Mouse (Mus musculus): ENCODE data around the gene Htatip2. TPM values are rescaled to one million over a fixed set of nuclear protein-coding genes. Genes with fewer than 3 reads are reported as not detected.

Gene Htatip2
- 2.9 TPM for polyA plus RNA-seq (2012; fragmentation: generic; extraction: Trizol)

DNA sequence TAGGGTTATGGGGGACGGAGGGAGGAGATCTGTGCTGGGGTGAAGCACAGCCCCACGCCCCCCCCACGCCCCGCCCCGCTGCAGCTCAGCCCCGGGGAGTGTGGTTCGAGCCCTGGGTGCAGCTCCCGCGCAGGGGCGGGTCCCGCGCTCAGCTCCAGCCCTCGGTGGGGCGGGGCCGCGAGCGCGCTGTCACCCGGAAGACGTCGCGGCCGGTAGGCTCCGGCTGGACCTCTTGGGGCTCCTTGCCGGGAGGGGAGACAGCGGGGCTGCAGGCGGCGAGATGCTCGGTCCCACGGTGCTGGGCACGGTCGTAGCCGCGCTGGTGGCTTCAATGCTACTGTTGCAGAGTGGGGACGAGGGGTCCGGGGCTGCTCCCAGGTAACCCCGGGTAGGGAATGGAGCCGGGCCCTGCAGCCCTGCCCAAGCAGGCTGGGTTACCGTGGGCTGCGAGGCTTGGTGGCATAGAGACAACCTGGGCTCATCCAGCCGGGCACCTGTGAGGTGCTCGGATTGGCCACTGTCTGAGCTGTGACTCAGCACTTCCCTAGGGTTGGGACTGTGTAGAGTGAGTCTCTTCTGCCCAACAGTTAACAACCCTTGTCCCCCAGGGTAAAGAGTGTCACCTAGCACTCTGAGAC lies at the start of gene Htatip2:
TSS of gene Htatip2 (plus strand) at position 182 of the 638 bp plus-strand sequence.
- Histone ChIP-seq H3K4me3 (no peak within 1 kb of the TSS), H3K4me2 (ENCODE audit: low read depth) (no peak within 1 kb of the TSS), H3K27me3 (ENCODE audit: control insufficient read depth, insufficient read depth, insufficient read length) (no peaks in the 10 kb centered on the region), H3ac (ENCODE audit: control insufficient read depth, insufficient read length) (no peak within 1 kb of the TSS), H3K79me2 (ENCODE audit: control insufficient read depth, insufficient read depth) (no peaks in the 10 kb centered on the region), H3K36me3 (ENCODE audit: control insufficient read depth, insufficient read depth) (no peaks in the 10 kb centered on the region)
- TF ChIP-seq USF1 (IDR thresholded peaks at IDR 0.05; ENCODE audit: low read depth) = no peak
- TF ChIP-seq TCF12 (IDR thresholded peaks at IDR 0.05; ENCODE audit: insufficient read depth, poor library complexity, severe bottlenecking) = no peak

DNA sequence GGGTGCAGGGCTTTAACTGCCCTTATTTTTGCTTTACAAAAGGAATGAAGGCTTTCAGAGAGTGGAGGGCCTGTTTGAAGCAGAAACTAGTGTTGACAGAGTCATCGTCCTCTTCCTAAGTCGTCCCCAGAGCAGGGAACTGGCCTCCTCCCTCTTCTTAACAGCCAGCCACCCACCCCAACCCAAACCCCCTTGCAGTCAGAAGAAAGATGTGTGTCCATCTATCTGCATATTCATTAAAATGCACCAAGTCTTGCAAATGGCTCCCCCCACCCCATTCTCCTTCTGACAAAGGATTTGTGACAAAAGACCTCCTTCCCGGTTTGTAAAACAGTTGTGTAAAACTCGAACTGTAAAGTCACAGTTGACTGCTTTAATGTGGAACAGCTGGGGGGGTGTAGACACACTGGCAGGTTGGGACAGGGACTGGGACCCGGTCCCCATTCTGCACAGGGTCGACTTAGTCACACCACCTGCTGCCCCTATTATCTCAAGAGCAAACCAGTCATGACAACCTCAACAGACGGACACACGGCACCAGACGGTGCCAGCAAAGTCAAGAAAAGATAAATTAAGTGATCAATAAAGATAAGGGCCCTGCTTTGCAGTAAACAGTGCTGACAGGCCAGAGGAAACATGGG lies 49.4 kb upstream of the Htatip2 start:
- Histone ChIP-seq H3K4me2 (ENCODE audit: low read depth) (no peak overlapping the region), H3K4me3 (no peak overlapping the region), H3ac (ENCODE audit: control insufficient read depth, insufficient read length) (no peak overlapping the region), H3K36me3 (ENCODE audit: control insufficient read depth, insufficient read depth) (no peaks in the 10 kb centered on the region), H3K79me2 (ENCODE audit: control insufficient read depth, insufficient read depth) (no peaks in the 10 kb centered on the region), H3K27me3 (ENCODE audit: control insufficient read depth, insufficient read depth, insufficient read length) (peaks cover 5% of the 10 kb centered on the region)
- no peak for TF ChIP-seq POLR2AphosphoS2 (IDR thresholded peaks at IDR 0.05; ENCODE audit: insufficient read length, low read depth)
- no peak for TF ChIP-seq MAX (IDR thresholded peaks at IDR 0.05; ENCODE audit: low read depth)
- TF ChIP-seq SRF (IDR thresholded peaks at IDR 0.05; ENCODE audit: control insufficient read depth, insufficient read length, low read depth) = no peak
- no peak for TF ChIP-seq CEBPB (IDR thresholded peaks at IDR 0.05; ENCODE audit: insufficient read depth, poor library complexity, severe bottlenecking)
- TF ChIP-seq POLR2A (IDR thresholded peaks at IDR 0.05; ENCODE audit: insufficient read length, low read depth) = no peak
- no peak for TF ChIP-seq E2F4 (IDR thresholded peaks at IDR 0.05; ENCODE audit: insufficient read depth)
- no peak for TF ChIP-seq USF1 (IDR thresholded peaks at IDR 0.05; ENCODE audit: low read depth)
- no peak for TF ChIP-seq REST (IDR thresholded peaks at IDR 0.05; ENCODE audit: insufficient read depth, insufficient read length)
- no peak for TF ChIP-seq MYOD1 (IDR thresholded peaks at IDR 0.05; ENCODE audit: control insufficient read depth in 1 of 3, insufficient read length in 2 of 3, low read depth in 2 of 3)
- no peak for TF ChIP-seq TCF12 (IDR thresholded peaks at IDR 0.05; ENCODE audit: insufficient read depth, poor library complexity, severe bottlenecking)
- TF ChIP-seq TCF3 (IDR thresholded peaks at IDR 0.05; ENCODE audit: insufficient read length, low read depth) = no peak
- no peak for TF ChIP-seq MYOG (IDR thresholded peaks at IDR 0.05; ENCODE audit: control insufficient read depth in 1 of 3, insufficient read depth in 1 of 3, insufficient read length in 2 of 3, low read depth in 2 of 3)

DNA sequence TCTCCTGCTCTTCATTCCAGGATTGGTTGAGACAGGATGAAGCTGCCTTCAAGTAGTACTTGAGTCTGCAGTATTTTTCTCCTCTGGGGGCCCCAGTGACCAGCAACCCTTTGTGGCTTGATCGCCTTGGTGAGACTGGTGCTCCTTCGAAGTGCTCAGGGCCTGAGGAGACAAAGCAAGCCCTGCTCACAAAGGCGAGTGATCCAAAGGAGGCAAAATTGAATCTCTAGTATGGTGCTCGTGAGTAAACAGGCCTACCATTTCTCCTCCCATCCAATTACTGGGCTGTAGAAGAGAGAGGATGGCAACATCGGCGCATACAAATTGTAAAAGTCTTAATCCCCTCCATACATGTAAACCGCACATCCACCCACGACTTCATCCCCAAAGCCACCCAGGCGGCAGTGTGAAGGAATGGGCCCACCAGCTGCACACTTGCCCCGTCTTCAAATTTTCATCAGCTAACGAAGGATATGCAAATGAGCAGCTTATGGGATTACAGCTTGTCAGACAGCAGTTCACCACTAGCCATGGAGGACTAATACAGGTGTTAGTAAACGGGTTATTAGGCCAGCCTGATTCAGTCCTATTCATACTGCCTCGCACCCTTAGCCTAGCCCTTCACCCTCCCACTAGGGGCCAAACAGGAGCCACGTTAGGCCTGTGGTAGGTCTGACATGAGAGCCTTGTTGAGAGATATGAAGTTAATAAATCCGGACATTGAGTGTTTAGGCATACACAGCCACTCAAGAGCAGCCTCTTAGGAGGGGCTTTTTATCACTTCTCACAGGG lies 40.8 kb upstream of the Htatip2 start:
- Histone ChIP-seq H3K79me2 (ENCODE audit: control insufficient read depth, insufficient read depth) (no peaks in the 10 kb centered on the region), H3K4me2 (ENCODE audit: low read depth) (no peak overlapping the region), H3K4me3 (no peak overlapping the region), H3ac (ENCODE audit: control insufficient read depth, insufficient read length) (no peak overlapping the region), H3K36me3 (ENCODE audit: control insufficient read depth, insufficient read depth) (no peaks in the 10 kb centered on the region), H3K27me3 (ENCODE audit: control insufficient read depth, insufficient read depth, insufficient read length) (no peaks in the 10 kb centered on the region)
- TF ChIP-seq POLR2AphosphoS2 (IDR thresholded peaks at IDR 0.05; ENCODE audit: insufficient read length, low read depth) (no peak), MAX (IDR thresholded peaks at IDR 0.05; ENCODE audit: low read depth) (no peak), CEBPB (IDR thresholded peaks at IDR 0.05; ENCODE audit: insufficient read depth, poor library complexity, severe bottlenecking) (no peak), TCF12 (IDR thresholded peaks at IDR 0.05; ENCODE audit: insufficient read depth, poor library complexity, severe bottlenecking) (no peak), TCF3 (IDR thresholded peaks at IDR 0.05; ENCODE audit: insufficient read length, low read depth) (no peak), SRF (IDR thresholded peaks at IDR 0.05; ENCODE audit: control insufficient read depth, insufficient read length, low read depth) (no peak), E2F4 (IDR thresholded peaks at IDR 0.05; ENCODE audit: insufficient read depth) (no peak), POLR2A (IDR thresholded peaks at IDR 0.05; ENCODE audit: insufficient read length, low read depth) (no peak), MYOD1 (IDR thresholded peaks at IDR 0.05; ENCODE audit: control insufficient read depth in 1 of 3, insufficient read length in 2 of 3, low read depth in 2 of 3) (no peak), USF1 (IDR thresholded peaks at IDR 0.05; ENCODE audit: low read depth) (no peak), REST (IDR thresholded peaks at IDR 0.05; ENCODE audit: insufficient read depth, insufficient read length) (no peak), MYOG (IDR thresholded peaks at IDR 0.05; ENCODE audit: control insufficient read depth in 1 of 3, insufficient read depth in 1 of 3, insufficient read length in 2 of 3, low read depth in 2 of 3) (no peak)

DNA sequence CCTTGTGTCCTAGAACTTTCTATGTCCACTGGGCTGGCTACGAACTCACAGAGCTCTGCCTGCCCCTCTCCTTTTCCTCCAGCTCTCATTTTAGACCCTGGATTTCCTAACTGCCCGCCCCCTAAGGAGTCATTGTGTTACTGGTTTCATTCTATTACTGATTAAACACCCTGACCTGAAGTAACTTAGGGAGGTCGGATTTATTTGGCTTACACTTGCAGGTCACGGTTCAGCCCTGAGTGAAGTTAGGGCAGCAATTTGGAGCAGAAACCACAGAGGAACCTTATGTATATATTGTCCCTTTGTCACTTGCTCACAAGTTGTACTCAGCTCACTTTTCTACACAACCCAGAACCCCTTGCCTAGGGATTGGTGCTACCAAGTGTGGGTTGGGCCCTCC lies 24.6 kb upstream of the Htatip2 start:
- Histone ChIP-seq H3K36me3 (ENCODE audit: control insufficient read depth, insufficient read depth) (no peaks in the 10 kb centered on the region), H3K79me2 (ENCODE audit: control insufficient read depth, insufficient read depth) (no peaks in the 10 kb centered on the region)
- TF ChIP-seq POLR2AphosphoS2 (IDR thresholded peaks at IDR 0.05; ENCODE audit: insufficient read length, low read depth) = no peak
- no peak for TF ChIP-seq TCF12 (IDR thresholded peaks at IDR 0.05; ENCODE audit: insufficient read depth, poor library complexity, severe bottlenecking)
- no peak for TF ChIP-seq MAX (IDR thresholded peaks at IDR 0.05; ENCODE audit: low read depth)
- TF ChIP-seq POLR2A (IDR thresholded peaks at IDR 0.05; ENCODE audit: insufficient read length, low read depth) = no peak
- TF ChIP-seq MYOG (IDR thresholded peaks at IDR 0.05; ENCODE audit: control insufficient read depth in 1 of 3, insufficient read depth in 1 of 3, insufficient read length in 2 of 3, low read depth in 2 of 3) = no peak
- no peak for TF ChIP-seq E2F4 (IDR thresholded peaks at IDR 0.05; ENCODE audit: insufficient read depth)
- no peak for TF ChIP-seq CEBPB (IDR thresholded peaks at IDR 0.05; ENCODE audit: insufficient read depth, poor library complexity, severe bottlenecking)
- TF ChIP-seq MYOD1 (IDR thresholded peaks at IDR 0.05; ENCODE audit: control insufficient read depth in 1 of 3, insufficient read length in 2 of 3, low read depth in 2 of 3) = no peak
- TF ChIP-seq REST (IDR thresholded peaks at IDR 0.05; ENCODE audit: insufficient read depth, insufficient read length) = no peak
- no peak for TF ChIP-seq TCF3 (IDR thresholded peaks at IDR 0.05; ENCODE audit: insufficient read length, low read depth)
- TF ChIP-seq SRF (IDR thresholded peaks at IDR 0.05; ENCODE audit: control insufficient read depth, insufficient read length, low read depth) = no peak

More for the DNA sequence above, 24.6 kb upstream of the Htatip2 start:
- no peaks in the 10 kb centered on the region for H3K27me3 ChIP-seq (ENCODE audit: control insufficient read depth, insufficient read depth, insufficient read length)
- no peak overlapping the region for H3K4me3 ChIP-seq
- no peak overlapping the region for H3K4me2 ChIP-seq (ENCODE audit: low read depth)
- no peak overlapping the region for H3ac ChIP-seq (ENCODE audit: control insufficient read depth, insufficient read length)

Data from myocyte (in vitro differentiated cells).